Mouse (Mus musculus) heart, embryonic 16.5 days (tissue): ENCODE data around the gene Mta2. TPM values are rescaled to one million over a fixed set of nuclear protein-coding genes. Genes with fewer than 3 reads are reported as not detected.

Source experiments
- ATAC-seq: fragments of 200-750 bp; cut with Nextera tagmentation; replicated peaks from 2 replicates; pipeline ENCODE4 v1.8.0; 2017; ENCODE audit warnings: moderate number of reproducible peaks; ENCODE audit not compliant: insufficient read depth, low FRiP score; ENCODE audit errors: extremely low read depth
- H3K27ac ChIP-seq: fragments of 300-500 bp; sonication (generic); 2 replicates; pipeline ENCODE4 v1.5.1; 2014; ENCODE audit warnings: mild to moderate bottlenecking, low read length, control low read depth, moderate library complexity
- H3K27me3 ChIP-seq: fragments of 300-500 bp; sonication (generic); 2 replicates; pipeline ENCODE4 v1.6.1; 2014; ENCODE audit warnings: low read length, mixed read lengths; ENCODE audit not compliant: control insufficient read depth, insufficient read depth
- H3K36me3 ChIP-seq: fragments of 300-500 bp; sonication (generic); 2 replicates; pipeline ENCODE4 v1.6.1; 2014; ENCODE audit not compliant: control insufficient read depth, insufficient read depth
- H3K4me1 ChIP-seq: fragments of 300-500 bp; sonication (generic); 2 replicates; pipeline ENCODE4 v1.6.1; 2014; ENCODE audit warnings: low read length, mixed read lengths; ENCODE audit not compliant: control insufficient read depth, insufficient read depth
- H3K4me2 ChIP-seq: fragments of 300-500 bp; sonication (generic); 2 replicates; pipeline ENCODE4 v1.6.1; 2014; ENCODE audit warnings: low read depth, mild to moderate bottlenecking, control low read depth, low read length
- H3K4me3 ChIP-seq: fragments of 300-500 bp; sonication (generic); 2 replicates; pipeline ENCODE4 v1.5.1; 2014; ENCODE audit warnings: mild to moderate bottlenecking, control low read depth, low read length
- H3K9ac ChIP-seq: fragments of 300-500 bp; sonication (generic); 2 replicates; pipeline ENCODE4 v1.6.1; 2014; ENCODE audit warnings: low read length, control low read depth
- H3K9me3 ChIP-seq: fragments of 300-500 bp; sonication (generic); replicated peaks from 2 replicates; pipeline ENCODE4 v1.6.1; 2016; ENCODE audit warnings: low read length; ENCODE audit not compliant: control insufficient read depth
- WGBS: fragments of 180-500 bp; shearing (Covaris S2); extraction: QIAGEN DNeasy Blood & Tissue Kit; methylation state at CpG from one replicate; pipeline ENCODE4 v1.1.7; 2014; 5-methylcytosine and 5-hydroxymethylcytosine counted together
- polyA plus RNA-seq: library from polyadenylated mRNA; unstranded; fragments of >200 nt; fragmentation: Nextera tagmentation; extraction: Ambion mirVana; gene quantifications from 2 replicates; pipeline ENCODE4 v1.2.1, GENCODE M21; 2015

Gene Mta2
- polyA plus RNA-seq, 1 experiment from 2014 or later: 96.0 TPM

DNA sequence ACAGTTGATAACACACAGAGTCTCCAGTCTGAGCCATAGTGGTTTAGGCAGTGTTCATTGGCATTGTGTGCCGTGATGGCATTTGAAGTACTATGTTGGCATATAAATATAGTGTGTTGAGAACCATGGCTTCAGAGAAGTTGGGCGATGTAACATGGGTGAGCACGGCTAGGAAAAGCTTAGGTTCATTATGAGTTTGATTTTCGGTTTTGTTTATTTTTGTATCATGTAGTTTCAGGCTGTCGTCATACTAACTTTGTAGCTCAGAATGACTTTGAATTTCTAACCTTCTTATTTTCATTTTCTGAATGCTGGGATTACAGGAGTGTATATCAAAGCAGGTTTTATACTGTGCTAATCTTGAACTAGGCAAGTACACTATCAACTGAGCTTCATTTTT is 38.3 kb upstream of the Mta2 start:
- H3K9me3 ChIP-seq: no peaks in the 10 kb centered on the region
- no peaks in the 10 kb centered on the region for H3K27me3 ChIP-seq
- H3K4me1 ChIP-seq: peaks cover 10% of the 10 kb centered on the region
- ATAC-seq: no peak
- H3K4me3 ChIP-seq: no peak overlapping the region
- no peak overlapping the region for H3K9ac ChIP-seq
- peaks cover 53% of the 10 kb centered on the region for H3K36me3 ChIP-seq
- 92% methylated on average over 5 of the region's 5 CpGs for WGBS
- no peak overlapping the region for H3K4me2 ChIP-seq
- no peak overlapping the region for H3K27ac ChIP-seq

DNA sequence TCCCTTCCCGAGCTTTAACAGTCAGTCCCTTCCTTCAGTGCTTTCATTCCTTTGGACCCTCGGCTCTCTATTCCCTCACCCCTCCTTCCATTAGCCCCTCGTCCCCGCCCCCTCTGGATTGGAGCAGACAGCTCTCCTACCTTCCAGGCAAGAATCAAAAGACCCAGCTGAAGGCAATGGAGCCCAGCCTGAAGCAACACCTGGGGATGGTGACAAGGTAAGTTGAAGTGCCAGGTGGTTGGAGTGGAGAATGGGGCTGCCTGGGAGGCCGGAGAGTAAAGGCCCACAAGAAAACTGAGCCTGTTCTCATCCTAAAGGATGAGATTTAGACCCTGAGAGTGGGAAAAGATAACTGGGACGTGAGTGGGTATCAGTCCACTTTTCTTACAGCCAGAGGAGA is 33.1 kb upstream of the Mta2 start:
- H3K4me3 ChIP-seq: no peak overlapping the region
- H3K4me1 ChIP-seq: no peaks in the 10 kb centered on the region
- no peak overlapping the region for H3K9ac ChIP-seq
- ATAC-seq: no peak
- H3K36me3 ChIP-seq: peaks cover 89% of the 10 kb centered on the region
- WGBS: 88% methylated on average over 6 of the region's 6 CpGs
- H3K9me3 ChIP-seq: no peaks in the 10 kb centered on the region
- H3K27ac ChIP-seq: no peak overlapping the region
- H3K4me2 ChIP-seq: no peak overlapping the region
- no peaks in the 10 kb centered on the region for H3K27me3 ChIP-seq

DNA sequence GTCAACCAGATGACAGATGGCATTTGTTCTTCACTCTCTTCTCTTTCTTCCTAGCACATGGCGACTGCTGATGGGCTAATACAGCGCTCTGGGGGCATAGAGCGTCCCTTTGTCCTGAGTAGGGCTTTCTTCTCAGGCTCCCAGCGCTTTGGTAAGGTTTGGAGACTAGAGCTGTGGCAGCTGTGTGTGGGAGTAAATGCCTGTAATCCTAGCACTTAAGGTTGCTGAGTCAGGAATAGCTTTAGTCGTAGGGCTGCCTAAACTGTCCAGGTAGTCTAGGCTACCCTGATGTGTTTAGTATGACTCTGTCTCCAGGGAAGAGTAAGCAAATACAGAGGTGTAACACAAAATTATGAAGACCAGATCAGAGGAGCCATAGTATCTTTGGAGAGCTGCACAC is 29.9 kb upstream of the Mta2 start:
- peaks cover 93% of the 10 kb centered on the region for H3K36me3 ChIP-seq
- ATAC-seq: no peak
- no peak overlapping the region for H3K4me2 ChIP-seq
- H3K4me3 ChIP-seq: no peak overlapping the region
- H3K27ac ChIP-seq: no peak overlapping the region
- no peaks in the 10 kb centered on the region for H3K9me3 ChIP-seq
- WGBS: 86% methylated on average over 5 of the region's 5 CpGs
- H3K9ac ChIP-seq: no peak overlapping the region
- no peaks in the 10 kb centered on the region for H3K27me3 ChIP-seq
- no peaks in the 10 kb centered on the region for H3K4me1 ChIP-seq

DNA sequence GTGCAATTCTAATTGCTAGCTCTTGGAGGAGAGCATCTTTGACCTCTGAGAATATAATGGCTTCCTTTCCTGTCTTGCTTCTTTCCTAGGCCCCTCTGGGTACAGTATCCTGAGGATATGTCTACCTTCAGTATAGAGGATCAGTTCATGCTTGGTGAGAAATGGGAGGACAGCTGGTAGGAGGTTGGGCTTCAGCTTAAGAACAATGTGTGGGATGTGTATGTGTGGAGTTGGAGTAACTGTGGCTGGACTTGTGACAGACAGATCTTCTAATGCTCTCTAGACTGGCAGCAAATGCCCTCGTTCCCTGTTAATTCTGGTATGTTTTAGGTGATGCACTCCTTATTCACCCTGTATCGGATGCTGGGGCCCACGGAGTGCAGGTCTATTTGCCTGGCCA is 27.5 kb upstream of the Mta2 start:
- 92% methylated on average over 3 of the region's 3 CpGs for WGBS

GRCm38 (mm10) chr19:8919000-8919399 is 22.7 kb upstream of the Mta2 start:
- no peak overlapping the region for H3K9ac ChIP-seq
- H3K27me3 ChIP-seq: no peaks in the 10 kb centered on the region
- no peak overlapping the region for H3K27ac ChIP-seq
- WGBS: 92% methylated on average over 3 of the region's 3 CpGs
- H3K36me3 ChIP-seq: peaks cover 27% of the 10 kb centered on the region
- no peak overlapping the region for H3K4me2 ChIP-seq
- H3K9me3 ChIP-seq: no peaks in the 10 kb centered on the region
- ATAC-seq: no peak
- H3K4me3 ChIP-seq: no peak overlapping the region
- peaks cover 12% of the 10 kb centered on the region for H3K4me1 ChIP-seq

More for the DNA sequence above, 27.5 kb upstream of the Mta2 start:
- no peak for ATAC-seq
- no peak overlapping the region for H3K9ac ChIP-seq
- no peak overlapping the region for H3K27ac ChIP-seq
- no peak overlapping the region for H3K4me3 ChIP-seq
- H3K27me3 ChIP-seq: no peaks in the 10 kb centered on the region
- peaks cover 73% of the 10 kb centered on the region for H3K36me3 ChIP-seq
- no peaks in the 10 kb centered on the region for H3K4me1 ChIP-seq
- no peak overlapping the region for H3K4me2 ChIP-seq
- H3K9me3 ChIP-seq: no peaks in the 10 kb centered on the region

DNA sequence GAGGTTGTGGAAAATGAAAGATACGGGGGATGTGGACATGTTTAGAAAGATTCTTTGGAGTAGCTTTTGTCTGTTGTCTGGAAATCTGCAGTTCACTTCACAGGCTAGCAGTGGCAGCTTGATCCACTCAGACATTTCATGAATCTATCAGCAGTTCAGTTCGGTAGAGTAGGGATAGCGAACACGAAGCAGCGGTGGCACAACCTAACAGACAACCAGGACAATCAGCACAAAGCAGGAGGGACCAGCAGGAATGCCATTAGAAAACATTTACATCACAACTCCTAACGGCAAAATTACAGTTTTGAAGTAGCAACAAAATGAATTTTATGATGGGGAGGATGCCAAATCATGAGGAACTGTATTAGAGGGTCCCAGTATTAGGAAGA is 22.0 kb upstream of the Mta2 start:
- no peaks in the 10 kb centered on the region for H3K9me3 ChIP-seq
- H3K9ac ChIP-seq: peak overlapping the region; percentile 87
- peak overlapping the region; percentile 72 for H3K4me2 ChIP-seq
- WGBS: 55% methylated on average over 6 of the region's 6 CpGs
- H3K27ac ChIP-seq: peak overlapping the region; percentile 89
- peak overlapping the region; percentile 83 for H3K4me3 ChIP-seq
- H3K27me3 ChIP-seq: no peaks in the 10 kb centered on the region
- H3K36me3 ChIP-seq: peaks cover 21% of the 10 kb centered on the region
- peaks cover 12% of the 10 kb centered on the region for H3K4me1 ChIP-seq
- ATAC-seq: no peak

DNA sequence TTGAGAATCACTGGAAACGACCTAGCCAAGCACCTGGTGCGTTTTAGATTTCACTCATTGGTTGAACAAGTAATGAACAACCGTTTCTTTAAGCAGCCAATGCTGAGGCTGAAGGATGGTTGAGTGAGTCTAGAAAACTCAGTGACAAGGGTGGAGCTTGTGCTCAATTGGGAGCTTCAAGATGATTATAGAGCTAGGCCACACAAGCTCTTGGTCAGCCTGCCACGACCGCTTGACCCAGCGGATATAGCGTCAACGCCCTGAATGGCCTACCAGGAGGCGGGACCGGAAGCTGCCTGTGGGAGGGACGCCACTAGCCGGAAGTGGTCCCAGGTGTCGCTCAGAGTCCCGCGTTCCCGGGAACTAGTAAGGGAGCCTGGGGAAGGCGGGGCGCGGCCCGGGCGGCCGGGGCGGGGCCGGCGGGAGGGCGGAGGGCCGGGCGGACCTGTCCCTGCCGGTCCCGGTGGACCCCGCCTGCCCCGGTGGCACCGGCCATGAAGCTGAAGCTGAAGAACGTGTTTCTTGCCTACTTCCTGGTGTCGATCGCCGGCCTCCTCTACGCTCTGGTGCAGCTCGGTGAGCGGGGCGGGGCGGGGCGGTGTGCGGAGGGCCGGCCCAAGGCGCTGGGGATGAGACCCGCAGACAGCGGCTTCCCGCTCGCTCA is 21.5 kb upstream of the Mta2 start, which contains the start of gene B3gat3:
Gene B3gat3 (plus strand): TSS at position 302 of the 664 bp plus-strand sequence.
- 2% methylated on average over 37 of the region's 50 CpGs for WGBS
- H3K9me3 ChIP-seq: no peaks in the 10 kb centered on the region
- peak within 1 kb of the TSS; percentile 87 for H3K9ac ChIP-seq
- peaks cover 12% of the 10 kb centered on the region for H3K4me1 ChIP-seq
- peaks cover 15% of the 10 kb centered on the region for H3K36me3 ChIP-seq
- H3K27ac ChIP-seq: peak within 1 kb of the TSS; percentile 89
- no peaks in the 10 kb centered on the region for H3K27me3 ChIP-seq
- peak within 1 kb of the TSS; percentile 72 for H3K4me2 ChIP-seq
- peak; percentile 97 for ATAC-seq
- peak within 1 kb of the TSS; percentile 83 for H3K4me3 ChIP-seq

DNA sequence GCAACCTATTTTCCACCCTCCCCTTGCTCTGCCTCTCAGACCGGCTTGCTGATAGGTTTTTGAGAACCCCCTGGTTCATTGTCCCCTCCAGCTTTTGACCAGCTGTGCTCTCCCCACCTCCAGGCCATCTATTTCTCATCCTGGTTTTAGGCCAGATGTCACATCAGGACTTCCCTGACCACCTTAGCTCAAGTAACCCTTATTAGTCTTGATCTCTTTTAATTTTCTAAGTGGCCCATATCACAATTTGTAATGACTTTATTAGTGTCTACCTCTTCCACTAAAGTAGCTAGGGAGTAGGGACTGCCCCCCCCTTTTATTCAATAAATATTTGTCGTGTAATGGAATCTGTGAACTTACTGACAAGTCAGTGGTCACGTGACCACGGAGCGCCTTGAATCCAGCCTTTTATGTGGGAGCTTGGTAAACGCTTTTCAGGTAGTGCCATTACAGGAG is 20.8 kb upstream of the Mta2 start:
- Histone ChIP-seq H3K36me3 (peaks cover 12% of the 10 kb centered on the region), H3K9ac (peak overlapping the region; percentile 87), H3K9me3 (no peaks in the 10 kb centered on the region), H3K27ac (peak overlapping the region; percentile 89), H3K4me2 (peak overlapping the region; percentile 72), H3K27me3 (no peaks in the 10 kb centered on the region), H3K4me1 (peaks cover 12% of the 10 kb centered on the region), H3K4me3 (peak overlapping the region; percentile 83)
- WGBS: 1% methylated on average over 6 of the region's 6 CpGs
- ATAC-seq: no peak

GRCm38 (mm10) chr19:8921741-8922140 is 19.9 kb upstream of the Mta2 start:
- peaks cover 9% of the 10 kb centered on the region; the same call in 1 of the 2 replicates for H3K36me3 ChIP-seq
- WGBS: 65% methylated on average over 9 of the region's 9 CpGs
- H3K9me3 ChIP-seq: no peaks in the 10 kb centered on the region
- peaks cover 12% of the 10 kb centered on the region for H3K4me1 ChIP-seq
- H3K4me3 ChIP-seq: no peak overlapping the region
- ATAC-seq: no peak
- H3K9ac ChIP-seq: no peak overlapping the region
- no peak overlapping the region for H3K4me2 ChIP-seq
- no peak overlapping the region for H3K27ac ChIP-seq
- no peaks in the 10 kb centered on the region for H3K27me3 ChIP-seq
